Mouse (Mus musculus) neural tube, embryonic 11.5 days (tissue): Measurements from ENCODE around the gene Map4k1. TPM values are rescaled to one million over a fixed set of nuclear protein-coding genes. Genes with fewer than 3 reads are reported as not detected.

Source experiments
- ATAC-seq: fragments of 200-750 bp; cut with Nextera tagmentation; 2 replicates; pipeline ENCODE4 v1.8.0; 2017; ENCODE audit warnings: moderate number of reproducible peaks, mild to moderate bottlenecking, moderate TSS enrichment, moderate library complexity; ENCODE audit not compliant: insufficient read depth, low FRiP score, low TSS enrichment
- DNase-seq: peaks from one replicate; pipeline ENCODE4 v3.0.0-alpha.2; 2015; ENCODE audit warnings: low spot score
- H3K27ac ChIP-seq: fragments of 300-500 bp; sonication (generic); 2 replicates; pipeline ENCODE4 v1.5.1; 2014; ENCODE audit warnings: low read depth, mild to moderate bottlenecking, low read length
- H3K27me3 ChIP-seq: fragments of 300-500 bp; sonication (generic); 2 replicates; pipeline ENCODE4 v1.6.1; 2014; ENCODE audit warnings: mild to moderate bottlenecking, low read length, mixed read lengths; ENCODE audit not compliant: control insufficient read depth, insufficient read depth
- H3K36me3 ChIP-seq: fragments of 300-500 bp; sonication (generic); 2 replicates; pipeline ENCODE4 v1.6.1; 2014; ENCODE audit warnings: mild to moderate bottlenecking, low read length, moderate library complexity, mixed read lengths; ENCODE audit not compliant: control insufficient read depth, insufficient read depth
- H3K4me1 ChIP-seq: fragments of 300-500 bp; sonication (generic); 2 replicates; pipeline ENCODE4 v1.6.1; 2014; ENCODE audit warnings: low read length, mixed read lengths; ENCODE audit not compliant: control insufficient read depth, insufficient read depth
- H3K4me2 ChIP-seq: fragments of 300-500 bp; sonication (generic); 2 replicates; pipeline ENCODE4 v1.6.1; 2014; ENCODE audit warnings: low read depth, mild to moderate bottlenecking, moderate library complexity
- H3K4me3 ChIP-seq: fragments of 300-500 bp; sonication (generic); 2 replicates; pipeline ENCODE4 v1.5.1; 2014; ENCODE audit warnings: low read depth, low read length
- H3K9ac ChIP-seq: fragments of 300-500 bp; sonication (generic); 2 replicates; pipeline ENCODE4 v1.6.1; 2014; ENCODE audit warnings: mild to moderate bottlenecking, low read length
- H3K9me3 ChIP-seq: fragments of 300-500 bp; sonication (generic); 2 replicates; pipeline ENCODE4 v1.6.1; 2016; ENCODE audit warnings: low read length; ENCODE audit not compliant: control insufficient read depth
- WGBS: fragments of 180-500 bp; shearing (Covaris S2); extraction: QIAGEN DNeasy Blood & Tissue Kit; methylation state at CpG from one replicate; pipeline ENCODE4 v1.1.7; 2014; 5-methylcytosine and 5-hydroxymethylcytosine counted together
- polyA plus RNA-seq: library from polyadenylated mRNA; unstranded; fragments of >200 nt; fragmentation: Nextera tagmentation; extraction: Ambion mirVana; gene quantifications from 2 replicates; pipeline ENCODE4 v1.2.1, GENCODE M21; 2014

Map4k1 gene
- polyA plus RNA-seq, 1 experiment from 2014 or later = 6.2 TPM

GRCm38 (mm10) chr7:29037261-29037660 lies 55.4 kb downstream of the Map4k1 start:
- H3K27ac ChIP-seq = no peak overlapping the region
- H3K4me2 ChIP-seq = no peak overlapping the region
- DNase-seq = no peak
- no peak overlapping the region for H3K4me3 ChIP-seq
- no peak overlapping the region for H3K9ac ChIP-seq
- no peaks in the 10 kb centered on the region for H3K27me3 ChIP-seq
- no peak for ATAC-seq
- H3K36me3 ChIP-seq = no peaks in the 10 kb centered on the region
- WGBS = 79% methylated on average over 6 of the region's 6 CpGs
- H3K9me3 ChIP-seq = no peaks in the 10 kb centered on the region; the same call in 1 of the 2 replicates
- H3K4me1 ChIP-seq = 0 out of 2 replicates have a peak, but pooled peaks cover 2% of the 10 kb centered on the region

- WGBS = under 1% methylated on average over 11 of the region's 11 CpGs
- peak; percentile 48; the same call in 1 of the 2 replicates for ATAC-seq
- Histone ChIP-seq H3K27me3 (no peaks in the 10 kb centered on the region), H3K27ac (no peak overlapping the region), H3K4me3 (peak overlapping the region; percentile 36), H3K4me2 (peak overlapping the region; percentile 53), H3K36me3 (no peaks in the 10 kb centered on the region), H3K9ac (0 out of 2 replicates have a peak overlapping the region, but pooled peaks have one; percentile 72), H3K9me3 (no peaks in the 10 kb centered on the region; the same call in 1 of the 2 replicates), H3K4me1 (0 out of 2 replicates have a peak, but pooled peaks cover 2% of the 10 kb centered on the region)
- DNase-seq = peak; percentile 88
These were observed 57.7 kb downstream of the Map4k1 start for GRCm38 (mm10) chr7:29039604-29039984.

DNA sequence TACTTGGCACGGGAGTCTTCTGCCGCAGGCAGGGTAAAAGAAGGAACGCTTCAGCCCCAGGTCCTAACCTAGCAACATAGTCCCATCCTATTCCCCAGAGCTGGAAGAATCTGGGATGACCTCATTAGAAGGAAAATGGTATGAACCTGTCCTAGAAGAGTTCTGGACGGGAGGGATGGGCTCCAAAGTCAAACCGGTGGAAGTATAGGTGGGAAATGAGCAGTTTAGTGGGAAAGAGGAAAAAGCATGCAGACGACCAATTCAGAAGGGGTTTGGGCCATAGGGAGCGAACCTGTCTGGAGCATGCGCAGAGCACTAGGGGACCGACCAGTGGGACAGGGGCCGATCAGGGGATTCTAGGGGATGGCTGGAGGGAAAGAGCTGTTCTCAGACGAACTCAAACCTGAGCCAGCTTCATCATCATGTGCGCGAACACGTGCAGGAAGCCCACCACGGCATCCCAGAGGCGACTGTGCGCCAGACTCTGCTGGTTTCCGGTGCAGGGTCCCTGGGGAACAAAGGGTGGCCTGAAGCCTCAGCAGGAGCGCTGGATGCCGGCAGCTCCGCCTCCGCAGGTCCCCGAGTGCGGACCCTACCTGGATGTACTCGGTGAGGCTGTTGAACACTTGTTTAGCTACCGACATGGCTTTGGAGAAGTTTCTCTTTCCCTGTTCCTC lies 58.3 kb downstream of the Map4k1 start:
- DNase-seq (peak; percentile 67), ATAC-seq (peak; percentile 25; the same call in 1 of the 2 replicates)
- Histone ChIP-seq H3K9ac (peak overlapping the region; percentile 72), H3K27me3 (no peaks in the 10 kb centered on the region), H3K4me1 (0 out of 2 replicates have a peak, but pooled peaks cover 2% of the 10 kb centered on the region), H3K4me2 (peak overlapping the region; percentile 53), H3K4me3 (peak overlapping the region; percentile 36), H3K36me3 (no peaks in the 10 kb centered on the region), H3K9me3 (no peaks in the 10 kb centered on the region; the same call in 1 of the 2 replicates), H3K27ac (no peak overlapping the region)
- WGBS = 3% methylated on average over 26 of the region's 26 CpGs

DNA sequence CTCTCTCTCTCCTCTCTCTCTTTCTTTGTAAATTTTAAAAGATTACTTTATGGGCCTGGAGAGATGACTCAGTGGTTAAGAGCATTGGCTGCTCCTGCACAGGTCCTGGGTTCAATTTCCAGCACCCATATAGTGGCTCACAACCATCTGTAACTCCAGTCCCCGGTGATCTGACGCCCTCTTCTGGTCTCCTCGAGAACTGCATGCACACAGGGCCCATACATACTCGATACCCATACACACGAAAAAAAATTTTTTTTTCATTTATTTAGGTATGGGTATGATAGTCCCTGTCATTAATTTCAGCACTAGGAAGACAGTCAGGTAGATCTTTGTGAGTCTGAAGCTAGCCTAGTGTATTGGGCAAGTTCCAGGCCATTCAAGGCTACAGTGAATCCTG lies 59.3 kb downstream of the Map4k1 start:
- no peak overlapping the region for H3K27ac ChIP-seq
- DNase-seq (no peak), ATAC-seq (no peak)
- WGBS = 81% methylated on average over 5 of the region's 5 CpGs
- no peaks in the 10 kb centered on the region for H3K36me3 ChIP-seq
- no peaks in the 10 kb centered on the region for H3K9me3 ChIP-seq
- H3K9ac ChIP-seq = no peak overlapping the region
- no peaks in the 10 kb centered on the region for H3K27me3 ChIP-seq
- H3K4me2 ChIP-seq = no peak overlapping the region
- H3K4me1 ChIP-seq = 0 out of 2 replicates have a peak, but pooled peaks cover 2% of the 10 kb centered on the region
- no peak overlapping the region for H3K4me3 ChIP-seq

DNA sequence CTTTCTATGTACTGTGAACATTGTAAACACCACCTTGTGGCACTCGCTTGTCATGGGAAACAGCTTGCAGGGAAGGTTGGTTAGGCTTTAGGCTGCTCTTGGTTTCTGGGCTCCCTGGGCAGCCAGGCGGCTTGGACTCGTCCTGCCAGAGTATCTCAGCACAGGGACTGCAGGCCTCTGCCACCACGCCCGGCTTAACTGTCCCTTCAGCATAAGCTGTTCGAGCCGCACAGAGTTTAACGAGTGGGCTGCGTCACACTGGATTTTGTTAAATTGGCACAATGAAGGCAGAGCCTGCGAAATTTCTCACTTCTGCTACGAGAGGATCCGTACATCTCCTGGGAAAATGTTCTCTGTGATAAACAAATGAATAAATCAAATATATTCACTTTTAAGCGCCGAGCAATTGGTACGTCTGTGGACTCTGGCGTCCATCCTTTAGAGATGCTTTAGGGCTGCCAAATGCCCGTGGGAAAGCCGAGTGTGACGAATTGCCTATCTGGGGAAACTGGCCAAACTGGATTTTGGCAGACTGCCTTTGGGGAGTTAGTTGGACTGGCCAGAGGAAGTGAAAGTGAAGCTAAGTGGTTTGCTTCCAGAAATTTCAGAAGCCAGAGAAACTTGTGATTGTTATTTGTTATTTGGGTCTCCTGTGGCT lies 61.3 kb downstream of the Map4k1 start:
- Histone ChIP-seq H3K27ac (no peak overlapping the region), H3K27me3 (no peaks in the 10 kb centered on the region), H3K36me3 (no peaks in the 10 kb centered on the region), H3K9me3 (no peaks in the 10 kb centered on the region), H3K4me2 (no peak overlapping the region), H3K9ac (no peak overlapping the region), H3K4me1 (0 out of 2 replicates have a peak, but pooled peaks cover 2% of the 10 kb centered on the region), H3K4me3 (no peak overlapping the region)
- 79% methylated on average over 19 of the region's 19 CpGs for WGBS
- DNase-seq = no peak
- ATAC-seq = no peak

DNA sequence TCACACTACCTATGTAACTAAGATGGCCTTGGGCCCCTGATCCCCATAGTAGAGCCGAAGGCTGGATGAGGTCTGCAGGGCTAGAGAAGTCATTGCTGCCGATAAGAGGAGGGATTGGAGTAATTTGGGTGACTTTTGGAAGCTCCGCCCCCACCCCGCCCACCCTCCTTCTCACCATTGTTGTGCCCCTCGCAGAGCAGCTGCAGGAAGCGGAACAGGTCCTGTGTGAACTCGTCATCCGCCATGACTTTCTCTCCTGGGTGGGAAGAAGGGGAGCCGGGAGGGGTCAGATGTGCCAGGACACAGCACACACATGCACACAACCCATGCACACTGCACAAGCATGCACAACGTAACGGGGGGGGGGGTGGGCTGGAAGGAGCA lies 61.8 kb downstream of the Map4k1 start:
- Histone ChIP-seq H3K4me2 (no peak overlapping the region), H3K9ac (no peak overlapping the region), H3K36me3 (no peaks in the 10 kb centered on the region), H3K27ac (no peak overlapping the region), H3K27me3 (no peaks in the 10 kb centered on the region), H3K4me3 (no peak overlapping the region), H3K4me1 (0 out of 2 replicates have a peak, but pooled peaks cover 2% of the 10 kb centered on the region), H3K9me3 (no peaks in the 10 kb centered on the region)
- WGBS = 41% methylated on average over 10 of the region's 11 CpGs
- DNase-seq = no peak
- no peak for ATAC-seq

DNA sequence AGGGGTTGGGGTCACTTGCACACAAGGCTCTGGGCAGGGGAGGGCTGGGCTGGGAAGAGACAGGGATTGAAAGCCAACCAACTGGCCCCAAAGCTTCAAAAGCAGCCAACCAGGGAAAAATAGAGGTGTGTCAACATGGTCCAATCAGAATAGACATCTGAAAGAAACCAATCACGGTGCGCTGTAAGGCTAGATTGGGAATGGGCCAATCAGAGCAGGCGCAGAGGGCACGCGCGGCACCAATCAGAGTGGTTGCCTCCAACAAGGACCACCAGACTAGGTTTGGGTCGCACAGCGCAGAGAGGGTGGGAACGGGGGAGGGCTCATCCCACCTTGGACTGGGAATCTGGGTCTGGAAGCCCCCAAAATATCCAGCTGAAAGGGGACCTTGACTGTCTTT lies 62.5 kb downstream of the Map4k1 start:
- no peaks in the 10 kb centered on the region for H3K9me3 ChIP-seq
- no peaks in the 10 kb centered on the region for H3K27me3 ChIP-seq
- DNase-seq (peak; percentile 36), ATAC-seq (no peak)
- H3K9ac ChIP-seq = no peak overlapping the region
- H3K4me1 ChIP-seq = 0 out of 2 replicates have a peak, but pooled peaks cover 2% of the 10 kb centered on the region
- H3K27ac ChIP-seq = no peak overlapping the region
- H3K4me3 ChIP-seq = no peak overlapping the region
- H3K4me2 ChIP-seq = no peak overlapping the region
- WGBS = 45% methylated on average over 9 of the region's 9 CpGs
- H3K36me3 ChIP-seq = no peaks in the 10 kb centered on the region

- DNase-seq (no peak), ATAC-seq (no peak)
- H3K4me1 ChIP-seq = no peaks in the 10 kb centered on the region
- 4% methylated on average over 12 of the region's 12 CpGs for WGBS
- H3K9ac ChIP-seq = no peak overlapping the region
- H3K4me3 ChIP-seq = no peak overlapping the region
- no peak overlapping the region for H3K27ac ChIP-seq
- no peak overlapping the region for H3K4me2 ChIP-seq
- no peaks in the 10 kb centered on the region for H3K27me3 ChIP-seq
- no peaks in the 10 kb centered on the region for H3K9me3 ChIP-seq
- H3K36me3 ChIP-seq = no peaks in the 10 kb centered on the region
These were observed 64.7 kb downstream of the Map4k1 start for GRCm38 (mm10) chr7:29046533-29046932.
